Mouse (Mus musculus): ENCODE data around the gene Usp12. TPM values are rescaled to one million over a fixed set of nuclear protein-coding genes. Genes with fewer than 3 reads are reported as not detected.

Gene Usp12
- polyA plus RNA-seq, 1 experiment from 2014 or later: 8.6 TPM

GRCm38 (mm10) chr5:146818906-146819623 lies 24.3 kb upstream of the Usp12 start:
- H3K9ac ChIP-seq (ENCODE audit: low read length): no peak overlapping the region
- no peaks in the 10 kb centered on the region for H3K36me3 ChIP-seq (ENCODE audit: control insufficient read depth, insufficient read depth, low read length)
- H3K27ac ChIP-seq (replicated peaks in 1 of 2; ENCODE audit: control insufficient read depth in 1 of 2, insufficient read depth in 1 of 2, low read depth in 2 of 2, low read length in 2 of 2): no peak overlapping the region
- no peak overlapping the region for H3K4me2 ChIP-seq (ENCODE audit: low read length)
- H3K9me3 ChIP-seq (ENCODE audit: control insufficient read depth, low read length): no peaks in the 10 kb centered on the region
- no peak overlapping the region for H3K4me3 ChIP-seq (ENCODE audit: control insufficient read depth in 1 of 2, insufficient read depth in 1 of 2, low read depth in 1 of 2, low read length in 2 of 2)
- 80% methylated on average over 8 of the region's 8 CpGs for WGBS
- H3K4me1 ChIP-seq (ENCODE audit: control insufficient read depth in 2 of 2, insufficient read depth in 2 of 2, low read length in 2 of 2): no peaks in the 10 kb centered on the region
- no peaks in the 10 kb centered on the region for H3K27me3 ChIP-seq (ENCODE audit: control insufficient read depth, insufficient read depth, low read length)
- no peak for ATAC-seq (ENCODE audit: insufficient number of reproducible peaks, insufficient read depth, low FRiP score, low read depth)

- no peaks in the 10 kb centered on the region for H3K27me3 ChIP-seq (ENCODE audit: control insufficient read depth, insufficient read depth, low read length)
- no peaks in the 10 kb centered on the region for H3K4me1 ChIP-seq (ENCODE audit: control insufficient read depth in 2 of 2, insufficient read depth in 2 of 2, low read length in 2 of 2)
- H3K27ac ChIP-seq (replicated peaks in 1 of 2; ENCODE audit: control insufficient read depth in 1 of 2, insufficient read depth in 1 of 2, low read depth in 2 of 2, low read length in 2 of 2): no peak overlapping the region
- WGBS: 72% methylated on average over 8 of the region's 8 CpGs
- H3K9ac ChIP-seq (ENCODE audit: low read length): no peak overlapping the region
- no peak overlapping the region for H3K4me3 ChIP-seq (ENCODE audit: control insufficient read depth in 1 of 2, insufficient read depth in 1 of 2, low read depth in 1 of 2, low read length in 2 of 2)
- no peaks in the 10 kb centered on the region for H3K36me3 ChIP-seq (ENCODE audit: control insufficient read depth, insufficient read depth, low read length)
- no peaks in the 10 kb centered on the region for H3K9me3 ChIP-seq (ENCODE audit: control insufficient read depth, low read length)
- H3K4me2 ChIP-seq (ENCODE audit: low read length): no peak overlapping the region
- no peak for ATAC-seq (ENCODE audit: insufficient number of reproducible peaks, insufficient read depth, low FRiP score, low read depth)
Measured at GRCm38 (mm10) chr5:146817583-146817982, 22.8 kb upstream of the Usp12 start.

- H3K9ac ChIP-seq (ENCODE audit: low read length): no peak overlapping the region
- H3K27ac ChIP-seq (replicated peaks in 1 of 2; ENCODE audit: control insufficient read depth in 1 of 2, insufficient read depth in 1 of 2, low read depth in 2 of 2, low read length in 2 of 2): no peak overlapping the region
- no peaks in the 10 kb centered on the region for H3K36me3 ChIP-seq (ENCODE audit: control insufficient read depth, insufficient read depth, low read length)
- WGBS: 70% methylated on average over 4 of the region's 4 CpGs
- ATAC-seq (ENCODE audit: insufficient number of reproducible peaks, insufficient read depth, low FRiP score, low read depth): no peak
- no peak overlapping the region for H3K4me2 ChIP-seq (ENCODE audit: low read length)
- H3K4me3 ChIP-seq (ENCODE audit: control insufficient read depth in 1 of 2, insufficient read depth in 1 of 2, low read depth in 1 of 2, low read length in 2 of 2): no peak overlapping the region
- no peaks in the 10 kb centered on the region for H3K4me1 ChIP-seq (ENCODE audit: control insufficient read depth in 2 of 2, insufficient read depth in 2 of 2, low read length in 2 of 2)
- H3K27me3 ChIP-seq (ENCODE audit: control insufficient read depth, insufficient read depth, low read length): no peaks in the 10 kb centered on the region
- H3K9me3 ChIP-seq (ENCODE audit: control insufficient read depth, low read length): no peaks in the 10 kb centered on the region
Measured at GRCm38 (mm10) chr5:146815394-146815793, 20.6 kb upstream of the Usp12 start.

- WGBS: 76% methylated on average over 4 of the region's 4 CpGs
Measured at GRCm38 (mm10) chr5:146813421-146813820, 18.6 kb upstream of the Usp12 start.

GRCm38 (mm10) chr5:146812866-146813265 lies 18.1 kb upstream of the Usp12 start:
- Histone ChIP-seq H3K9ac (ENCODE audit: low read length) (no peak overlapping the region), H3K9me3 (ENCODE audit: control insufficient read depth, low read length) (no peaks in the 10 kb centered on the region), H3K27ac (replicated peaks in 1 of 2; ENCODE audit: control insufficient read depth in 1 of 2, insufficient read depth in 1 of 2, low read depth in 2 of 2, low read length in 2 of 2) (no peak overlapping the region), H3K4me3 (ENCODE audit: control insufficient read depth in 1 of 2, insufficient read depth in 1 of 2, low read depth in 1 of 2, low read length in 2 of 2) (no peak overlapping the region), H3K27me3 (ENCODE audit: control insufficient read depth, insufficient read depth, low read length) (no peaks in the 10 kb centered on the region), H3K36me3 (ENCODE audit: control insufficient read depth, insufficient read depth, low read length) (no peaks in the 10 kb centered on the region), H3K4me2 (ENCODE audit: low read length) (no peak overlapping the region), H3K4me1 (ENCODE audit: control insufficient read depth in 2 of 2, insufficient read depth in 2 of 2, low read length in 2 of 2) (no peaks in the 10 kb centered on the region)
- 89% methylated on average over 5 of the region's 5 CpGs for WGBS
- ATAC-seq (ENCODE audit: insufficient number of reproducible peaks, insufficient read depth, low FRiP score, low read depth): no peak

More at GRCm38 (mm10) chr5:146813421-146813820, 18.6 kb upstream of the Usp12 start:
- Histone ChIP-seq H3K4me3 (ENCODE audit: control insufficient read depth in 1 of 2, insufficient read depth in 1 of 2, low read depth in 1 of 2, low read length in 2 of 2) (no peak overlapping the region), H3K27me3 (ENCODE audit: control insufficient read depth, insufficient read depth, low read length) (no peaks in the 10 kb centered on the region), H3K9ac (ENCODE audit: low read length) (no peak overlapping the region), H3K27ac (replicated peaks in 1 of 2; ENCODE audit: control insufficient read depth in 1 of 2, insufficient read depth in 1 of 2, low read depth in 2 of 2, low read length in 2 of 2) (no peak overlapping the region), H3K4me2 (ENCODE audit: low read length) (no peak overlapping the region), H3K4me1 (ENCODE audit: control insufficient read depth in 2 of 2, insufficient read depth in 2 of 2, low read length in 2 of 2) (no peaks in the 10 kb centered on the region), H3K36me3 (ENCODE audit: control insufficient read depth, insufficient read depth, low read length) (no peaks in the 10 kb centered on the region), H3K9me3 (ENCODE audit: control insufficient read depth, low read length) (no peaks in the 10 kb centered on the region)
- no peak for ATAC-seq (ENCODE audit: insufficient number of reproducible peaks, insufficient read depth, low FRiP score, low read depth)

GRCm38 (mm10) chr5:146809951-146810350 lies 15.1 kb upstream of the Usp12 start:
- WGBS: 68% methylated on average over 5 of the region's 5 CpGs
- no peak for ATAC-seq (ENCODE audit: insufficient number of reproducible peaks, insufficient read depth, low FRiP score, low read depth)

GRCm38 (mm10) chr5:146806004-146806430 lies 11.2 kb upstream of the Usp12 start:
- 73% methylated on average over 8 of the region's 8 CpGs for WGBS

More at GRCm38 (mm10) chr5:146809951-146810350, 15.1 kb upstream of the Usp12 start:
- Histone ChIP-seq H3K9me3 (ENCODE audit: control insufficient read depth, low read length) (no peaks in the 10 kb centered on the region), H3K9ac (ENCODE audit: low read length) (no peak overlapping the region), H3K4me1 (ENCODE audit: control insufficient read depth in 2 of 2, insufficient read depth in 2 of 2, low read length in 2 of 2) (no peaks in the 10 kb centered on the region), H3K27me3 (ENCODE audit: control insufficient read depth, insufficient read depth, low read length) (no peaks in the 10 kb centered on the region), H3K4me3 (ENCODE audit: control insufficient read depth in 1 of 2, insufficient read depth in 1 of 2, low read depth in 1 of 2, low read length in 2 of 2) (no peak overlapping the region), H3K36me3 (ENCODE audit: control insufficient read depth, insufficient read depth, low read length) (no peaks in the 10 kb centered on the region), H3K4me2 (ENCODE audit: low read length) (no peak overlapping the region), H3K27ac (replicated peaks in 1 of 2; ENCODE audit: control insufficient read depth in 1 of 2, insufficient read depth in 1 of 2, low read depth in 2 of 2, low read length in 2 of 2) (no peak overlapping the region)

GRCm38 (mm10) chr5:146798031-146798430 lies 3.2 kb upstream of the Usp12 start:
- Histone ChIP-seq H3K4me1 (ENCODE audit: control insufficient read depth in 2 of 2, insufficient read depth in 2 of 2, low read length in 2 of 2) (peaks cover 0 to 6% of the 10 kb centered on the region in 2 experiments; a peak in 2 of 4 replicates), H3K27me3 (ENCODE audit: control insufficient read depth, insufficient read depth, low read length) (no peaks in the 10 kb centered on the region), H3K9me3 (ENCODE audit: control insufficient read depth, low read length) (peaks cover 6% of the 10 kb centered on the region), H3K27ac (replicated peaks in 1 of 2; ENCODE audit: control insufficient read depth in 1 of 2, insufficient read depth in 1 of 2, low read depth in 2 of 2, low read length in 2 of 2) (no peak overlapping the region), H3K36me3 (ENCODE audit: control insufficient read depth, insufficient read depth, low read length) (no peaks in the 10 kb centered on the region), H3K4me3 (ENCODE audit: control insufficient read depth in 1 of 2, insufficient read depth in 1 of 2, low read depth in 1 of 2, low read length in 2 of 2) (no peak overlapping the region), H3K9ac (ENCODE audit: low read length) (no peak overlapping the region), H3K4me2 (ENCODE audit: low read length) (no peak overlapping the region)
- WGBS: 52% methylated on average over 9 of the region's 9 CpGs
- no peak for ATAC-seq (ENCODE audit: insufficient number of reproducible peaks, insufficient read depth, low FRiP score, low read depth)

More at GRCm38 (mm10) chr5:146806004-146806430, 11.2 kb upstream of the Usp12 start:
- H3K36me3 ChIP-seq (ENCODE audit: control insufficient read depth, insufficient read depth, low read length): no peaks in the 10 kb centered on the region
- H3K4me3 ChIP-seq (ENCODE audit: control insufficient read depth in 1 of 2, insufficient read depth in 1 of 2, low read depth in 1 of 2, low read length in 2 of 2): no peak overlapping the region
- H3K4me2 ChIP-seq (ENCODE audit: low read length): no peak overlapping the region
- H3K27me3 ChIP-seq (ENCODE audit: control insufficient read depth, insufficient read depth, low read length): no peaks in the 10 kb centered on the region
- H3K27ac ChIP-seq (replicated peaks in 1 of 2; ENCODE audit: control insufficient read depth in 1 of 2, insufficient read depth in 1 of 2, low read depth in 2 of 2, low read length in 2 of 2): no peak overlapping the region
- no peak for ATAC-seq (ENCODE audit: insufficient number of reproducible peaks, insufficient read depth, low FRiP score, low read depth)
- H3K9ac ChIP-seq (ENCODE audit: low read length): no peak overlapping the region
- H3K4me1 ChIP-seq (ENCODE audit: control insufficient read depth in 2 of 2, insufficient read depth in 2 of 2, low read length in 2 of 2): no peaks in the 10 kb centered on the region
- H3K9me3 ChIP-seq (ENCODE audit: control insufficient read depth, low read length): peaks cover 6% of the 10 kb centered on the region

Data from heart, embryonic 14.5 days (tissue).